ENCODE assay signal across 8 mouse cellular contexts in genomic region chr13:46162025-46162374, GRCm38 (mm10).
A peak's percentile ranks its signal among the peaks of the same experiment; 100 is the strongest.
DNase-seq lines count a peak whose midpoint lies in the region; ATAC-seq and TF ChIP-seq lines count a peak whose summit lies in the region.

No protein-coding gene starts in this region.

- no peaks in the 10 kb centered on the region for H3K27me3 ChIP-seq in forebrain, embryonic 13.5 days
- H3K27me3 ChIP-seq in liver, postnatal 0 days (ENCODE audit: insufficient read depth, low read length): no peaks in the 10 kb centered on the region
- 0 out of 2 replicates have a peak, but pooled peaks cover 3% of the 10 kb centered on the region for H3K27me3 ChIP-seq in neural tube, embryonic 15.5 days (replicated peaks)

- ATAC-seq in CD4-positive, CD25-positive, alpha-beta regulatory T cell, adult 4 months: peak; percentile 61
- peak; percentile 93 for ATAC-seq in forebrain, embryonic 13.5 days
- ATAC-seq in liver, postnatal 0 days: peak; percentile 60; the same call in 1 of the 2 replicates
- peak; percentile 88 for ATAC-seq in neural tube, embryonic 15.5 days (ENCODE audit: low FRiP score)

- no peak overlapping the region for H3K27ac ChIP-seq in brown adipose tissue, adult 24 weeks (replicated peaks; ENCODE audit: low read depth, low read length)
- H3K27ac ChIP-seq in forebrain, embryonic 13.5 days: no peak overlapping the region
- no peak overlapping the region for H3K27ac ChIP-seq in liver, postnatal 0 days (ENCODE audit: low read depth)
- H3K27ac ChIP-seq in neural tube, embryonic 15.5 days (replicated peaks): peak overlapping the region; percentile 69

- 0 out of 2 replicates have a peak, but pooled peaks cover 2% of the 10 kb centered on the region for H3K9me3 ChIP-seq in forebrain, embryonic 13.5 days (replicated peaks)
- no peaks in the 10 kb centered on the region for H3K9me3 ChIP-seq in liver, postnatal 0 days (ENCODE audit: low read length)
- H3K9me3 ChIP-seq in neural tube, embryonic 15.5 days (replicated peaks): no peaks in the 10 kb centered on the region

- TF ChIP-seq EP300 in liver, postnatal 0 days (IDR thresholded peaks at IDR 0.05; ENCODE audit: low read depth): no peak

- peak overlapping the region; percentile 25; the same call in 1 of the 2 replicates for H3K4me3 ChIP-seq in brown adipose tissue, adult 24 weeks (ENCODE audit: insufficient read depth, low read depth, low read length)
- peak overlapping the region; percentile 24 for H3K4me3 ChIP-seq in forebrain, embryonic 13.5 days
- no peak overlapping the region for H3K4me3 ChIP-seq in liver, postnatal 0 days (ENCODE audit: low read depth, low read length)
- H3K4me3 ChIP-seq in neural tube, embryonic 15.5 days (replicated peaks): peak overlapping the region; percentile 26

- no peaks in the 10 kb centered on the region for H3K36me3 ChIP-seq in forebrain, embryonic 13.5 days (ENCODE audit: poor library complexity, severe bottlenecking)
- H3K36me3 ChIP-seq in liver, postnatal 0 days (replicated peaks; ENCODE audit: insufficient read depth, low read length): no peaks in the 10 kb centered on the region
- no peaks in the 10 kb centered on the region for H3K36me3 ChIP-seq in neural tube, embryonic 15.5 days

- TF ChIP-seq CTCF in liver, postnatal 0 days (IDR thresholded peaks at IDR 0.05; ENCODE audit: low read depth): peak; percentile 92

- intact Hi-C loops in heart, postnatal 10 days (cut with DNase I): loop anchor here (1.0 to 5.0 kb wide), 4 partner anchors 95 to 623 kb away; no protein-coding TSS in a partner anchor

- peaks cover 4% of the 10 kb centered on the region for H3K4me1 ChIP-seq in brown adipose tissue, adult 24 weeks (ENCODE audit: control insufficient read depth, insufficient read depth, insufficient read length, low read length)
- peaks cover 13% of the 10 kb centered on the region for H3K4me1 ChIP-seq in forebrain, embryonic 13.5 days
- no peaks in the 10 kb centered on the region for H3K4me1 ChIP-seq in liver, postnatal 0 days (ENCODE audit: insufficient read depth)
- H3K4me1 ChIP-seq in neural tube, embryonic 15.5 days: peaks cover 9% of the 10 kb centered on the region

- H3K4me2 ChIP-seq in forebrain, embryonic 13.5 days: peak overlapping the region; percentile 55
- peak overlapping the region; percentile 41; the same call in 1 of the 2 replicates for H3K4me2 ChIP-seq in liver, postnatal 0 days (ENCODE audit: low read depth, low read length)
- peak overlapping the region; percentile 57 for H3K4me2 ChIP-seq in neural tube, embryonic 15.5 days

- DNase-seq in heart, postnatal 10 days: peak; percentile 78 to 84
- DNase-seq in kidney, postnatal 4 days: peak; percentile 79 to 85
- DNase-seq in liver, postnatal 0 days: peak; percentile 68
- peak; percentile 11 to 14 for DNase-seq in thymus, adult 18-20 months

- 0 out of 2 replicates have a peak overlapping the region, but pooled peaks have one; percentile 28 for H3K9ac ChIP-seq in forebrain, embryonic 13.5 days
- H3K9ac ChIP-seq in liver, postnatal 0 days (replicated peaks): no peak overlapping the region
- peak overlapping the region; percentile 36; the same call in 1 of the 2 replicates for H3K9ac ChIP-seq in neural tube, embryonic 15.5 days (replicated peaks)

- 2% methylated on average over 10 of the region's 10 CpGs for WGBS in forebrain, embryonic 13.5 days
- WGBS in liver, postnatal 0 days (ENCODE audit: insufficient replicate concordance): 6% methylated on average over 10 of the region's 10 CpGs
- WGBS in neural tube, embryonic 15.5 days: 2% methylated on average over 10 of the region's 10 CpGs

Comparison
In these comparisons a context has a peak if more than half of its experiments do, and no peak if none do; other contexts are left out.
1. DNase-seq: peak in every context shown above with its lines; median percentile 82 in kidney, postnatal 4 days; 81 in heart, postnatal 10 days; 68 in liver, postnatal 0 days; 12 in thymus, adult 18-20 months.